ENCODE assay signal across 7 mouse cellular contexts in genomic region chr7:124708771-124709485, GRCm38 (mm10).
DNase-seq lines count a peak whose midpoint lies in the region; ATAC-seq lines count a peak whose summit lies in the region.

No protein-coding gene starts in this region.

- peak overlapping the region; percentile 41; the same call in 1 of the 2 replicates for H3K27ac ChIP-seq in midbrain, embryonic 14.5 days (replicated peaks; ENCODE audit: low read depth, low read length)
- H3K27ac ChIP-seq in midbrain, embryonic 10.5 days (replicated peaks) = no peak overlapping the region
- H3K27ac ChIP-seq in stomach, embryonic 15.5 days = no peak overlapping the region

- no peaks in the 10 kb centered on the region for H3K36me3 ChIP-seq in midbrain, embryonic 14.5 days (ENCODE audit: control insufficient read depth, insufficient read depth, low read length)
- no peaks in the 10 kb centered on the region for H3K36me3 ChIP-seq in midbrain, embryonic 10.5 days
- no peaks in the 10 kb centered on the region for H3K36me3 ChIP-seq in stomach, embryonic 15.5 days

- no peak for ATAC-seq in midbrain, embryonic 14.5 days (ENCODE audit: low FRiP score, low TSS enrichment)
- ATAC-seq in stomach, embryonic 15.5 days (ENCODE audit: insufficient read depth, low FRiP score, low read depth) = 0 out of 2 replicates have a peak, but pooled peaks have one; percentile 43
- ATAC-seq in megakaryocyte progenitor cell, adult 5-6 weeks (replicated peaks; ENCODE audit: poor library complexity) = no peak

- intact Hi-C loops in gastrocnemius, postnatal 36 days (cut with DNase I) = no loop called here
- intact Hi-C loops in left cerebral cortex, postnatal 14 days (cut with DNase I) = no loop called here

- peak; percentile 58 for DNase-seq in midbrain, embryonic 14.5 days
- DNase-seq in midbrain, embryonic 10.5 days (ENCODE audit: low spot score) = no peak
- DNase-seq in cerebellum, postnatal 10 days = peak; percentile 67 to 75
- DNase-seq in gastrocnemius, postnatal 36 days = peak; percentile 45 to 60
- peak; percentile 60 to 73 for DNase-seq in left cerebral cortex, postnatal 14 days (ENCODE audit: low spot score in 2 of 2)

- no peak overlapping the region for H3K4me2 ChIP-seq in midbrain, embryonic 14.5 days (ENCODE audit: low read length)
- no peak overlapping the region for H3K4me2 ChIP-seq in stomach, embryonic 15.5 days

- H3K4me3 ChIP-seq in midbrain, embryonic 14.5 days (replicated peaks; ENCODE audit: low read depth, low read length) = no peak overlapping the region
- no peak overlapping the region for H3K4me3 ChIP-seq in midbrain, embryonic 10.5 days
- H3K4me3 ChIP-seq in stomach, embryonic 15.5 days (replicated peaks) = no peak overlapping the region

- no peaks in the 10 kb centered on the region for H3K9me3 ChIP-seq in midbrain, embryonic 14.5 days (ENCODE audit: control insufficient read depth, low read length)
- no peaks in the 10 kb centered on the region for H3K9me3 ChIP-seq in midbrain, embryonic 10.5 days (replicated peaks)
- H3K9me3 ChIP-seq in stomach, embryonic 15.5 days = no peaks in the 10 kb centered on the region

- no peaks in the 10 kb centered on the region for H3K27me3 ChIP-seq in midbrain, embryonic 14.5 days (ENCODE audit: control insufficient read depth, insufficient read depth, low read length)
- H3K27me3 ChIP-seq in midbrain, embryonic 10.5 days (ENCODE audit: low read depth, poor library complexity, severe bottlenecking) = no peaks in the 10 kb centered on the region
- no peaks in the 10 kb centered on the region for H3K27me3 ChIP-seq in stomach, embryonic 15.5 days (replicated peaks)

- WGBS in midbrain, embryonic 14.5 days = 44% methylated on average over 11 of the region's 11 CpGs
- 78% methylated on average over 11 of the region's 11 CpGs for WGBS in midbrain, embryonic 10.5 days
- WGBS in stomach, embryonic 15.5 days = 32% methylated on average over 11 of the region's 11 CpGs

- H3K4me1 ChIP-seq in midbrain, embryonic 14.5 days (ENCODE audit: control insufficient read depth, insufficient read depth, low read length) = 0 out of 2 replicates have a peak, but pooled peaks cover 2% of the 10 kb centered on the region
- no peaks in the 10 kb centered on the region for H3K4me1 ChIP-seq in midbrain, embryonic 10.5 days
- H3K4me1 ChIP-seq in stomach, embryonic 15.5 days = no peaks in the 10 kb centered on the region

- H3K9ac ChIP-seq in midbrain, embryonic 14.5 days (replicated peaks; ENCODE audit: low read length) = no peak overlapping the region
- H3K9ac ChIP-seq in stomach, embryonic 15.5 days = no peak overlapping the region
